Mouse (Mus musculus) stomach, embryonic 14.5 days (tissue): ENCODE measurements at regions not wholly inside any gene's neighbourhood (a gene's known extent, or its start where the extent isn't known, plus 50 kb on each side); places are given as distances from the start of the nearest gene placed in this dataset.
"Not testable (repeated sequence)": the region's sequence is repeated elsewhere in the genome, so short reads cannot be mapped to it uniquely, and the experiment has no call there.

Experiments used
- ATAC-seq: fragments of 200-750 bp; cut with Nextera tagmentation; 2 replicates; pipeline ENCODE4 v1.8.0; 2017; ENCODE audit warnings: low read depth, moderate TSS enrichment; ENCODE audit not compliant: insufficient number of reproducible peaks, insufficient read depth, low FRiP score
- H3K27ac ChIP-seq: fragments of 300-500 bp; sonication (generic); 2 replicates; pipeline ENCODE4 v1.5.1; 2014; ENCODE audit warnings: mild to moderate bottlenecking, low read length, moderate library complexity, mixed read lengths
- H3K27me3 ChIP-seq: fragments of 300-500 bp; sonication (generic); 2 replicates; pipeline ENCODE4 v1.6.1; 2014; ENCODE audit warnings: low read length, control low read depth, mixed read lengths; ENCODE audit not compliant: control insufficient read depth, insufficient read depth
- H3K36me3 ChIP-seq: fragments of 300-500 bp; sonication (generic); 2 replicates; pipeline ENCODE4 v1.6.1; 2014; ENCODE audit warnings: mild to moderate bottlenecking, control low read depth, low read length, moderate library complexity, mixed read lengths; ENCODE audit not compliant: control insufficient read depth, insufficient read depth
- H3K4me1 ChIP-seq: fragments of 300-500 bp; sonication (generic); 2 replicates; pipeline ENCODE4 v1.6.1; 2014; ENCODE audit warnings: low read length, control low read depth, mixed read lengths; ENCODE audit not compliant: control insufficient read depth, insufficient read depth
- H3K4me2 ChIP-seq: fragments of 300-500 bp; sonication (generic); replicated peaks from 2 replicates; pipeline ENCODE4 v1.6.1; 2014; ENCODE audit warnings: low read depth, low read length, control low read depth
- H3K4me3 ChIP-seq: fragments of 300-500 bp; sonication (generic); 2 replicates; pipeline ENCODE4 v1.5.1; 2014; ENCODE audit warnings: low read depth, low read length, control low read depth
- H3K9ac ChIP-seq: fragments of 300-500 bp; sonication (generic); replicated peaks from 2 replicates; pipeline ENCODE4 v1.6.1; 2014; ENCODE audit warnings: low read depth, mild to moderate bottlenecking, control low read depth, low read length, moderate library complexity, mixed read lengths
- H3K9me3 ChIP-seq: fragments of 300-500 bp; sonication (generic); 2 replicates; pipeline ENCODE4 v1.6.1; 2016; ENCODE audit warnings: low read depth, low read length, control low read depth; ENCODE audit not compliant: control insufficient read depth
- WGBS: fragments of 180-500 bp; shearing (Covaris S2); extraction: QIAGEN DNeasy Blood & Tissue Kit; methylation state at CpG from one replicate; pipeline ENCODE4 v1.1.7; 2014; 5-methylcytosine and 5-hydroxymethylcytosine counted together

DNA sequence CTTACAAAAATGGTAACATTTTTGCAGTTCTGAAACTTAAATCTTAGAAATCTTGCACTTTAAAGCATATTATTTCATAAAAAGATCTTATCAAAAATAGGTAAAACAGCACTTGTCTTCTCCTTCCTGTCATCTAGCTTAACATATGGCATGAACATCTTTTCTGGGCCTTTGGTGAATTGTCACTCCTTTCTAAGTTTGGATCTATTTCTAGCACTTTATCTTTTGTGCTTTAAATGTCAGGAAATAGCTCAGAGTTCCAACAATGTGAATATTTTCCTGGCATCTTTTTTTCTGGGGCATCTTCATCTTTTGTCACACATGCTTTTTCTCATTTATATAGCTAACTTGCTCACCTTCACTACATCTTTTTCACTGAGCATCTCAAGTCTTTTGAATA is 527.4 kb upstream of the Gm5150 start:
- no peak for ATAC-seq

DNA sequence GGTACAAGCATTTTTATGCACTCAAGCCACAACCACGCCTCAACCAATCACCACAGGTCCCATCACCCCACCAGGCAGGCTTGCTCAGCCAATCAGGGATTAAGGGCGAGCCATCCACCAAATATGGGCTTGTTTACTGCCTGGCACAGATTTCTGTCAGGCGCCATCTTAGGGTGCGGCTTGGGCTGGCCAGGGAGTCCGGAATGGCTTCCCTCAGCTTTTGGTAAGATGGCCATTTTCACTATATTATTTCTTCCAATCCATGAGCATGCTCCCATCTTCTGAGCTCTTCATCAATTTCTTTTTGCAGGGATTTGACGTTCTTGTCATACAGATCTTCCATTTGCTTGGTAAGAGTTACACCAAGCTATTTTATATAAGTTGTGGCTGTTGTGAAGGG is 521.3 kb upstream of the Gm5150 start:
- H3K27ac ChIP-seq, H3K36me3 ChIP-seq, H3K9ac ChIP-seq, H3K27me3 ChIP-seq, ATAC-seq, H3K9me3 ChIP-seq, H3K4me1 ChIP-seq, H3K4me3 ChIP-seq, H3K4me2 ChIP-seq: not testable (repeated sequence)
- 84% methylated on average over 6 of the region's 6 CpGs for WGBS

More for the DNA sequence above, 527.4 kb upstream of the Gm5150 start:
- Histone ChIP-seq H3K4me3 (no peak overlapping the region), H3K4me2 (no peak overlapping the region), H3K27ac (no peak overlapping the region), H3K4me1 (no peaks in the 10 kb centered on the region), H3K9ac (no peak overlapping the region), H3K36me3 (no peaks in the 10 kb centered on the region), H3K27me3 (no peaks in the 10 kb centered on the region), H3K9me3 (no peaks in the 10 kb centered on the region)

DNA sequence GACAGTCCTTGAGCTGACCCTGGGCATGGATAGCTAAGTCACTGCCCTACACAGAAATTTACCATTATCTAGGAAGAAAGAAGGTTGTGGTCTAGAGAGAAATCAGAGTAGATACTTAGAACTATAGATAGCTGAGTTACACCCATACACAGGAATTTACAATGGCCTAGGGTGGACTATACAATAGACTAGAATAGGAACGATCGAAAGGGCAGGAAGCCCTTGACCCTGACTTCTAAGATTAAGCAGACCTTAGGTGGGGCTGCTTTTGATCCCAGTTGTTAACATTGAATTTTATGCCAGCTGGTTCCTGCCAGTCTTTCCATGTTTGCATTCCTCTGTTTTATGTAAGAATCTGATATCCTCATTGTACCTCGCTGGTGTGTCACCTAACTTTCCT is 482.2 kb upstream of the Gm5150 start:
- H3K4me3 ChIP-seq, H3K36me3 ChIP-seq, H3K4me1 ChIP-seq, ATAC-seq, H3K4me2 ChIP-seq, H3K9me3 ChIP-seq, H3K27ac ChIP-seq, H3K27me3 ChIP-seq, H3K9ac ChIP-seq: not testable (repeated sequence)
- 73% methylated on average over 3 of the region's 3 CpGs for WGBS

DNA sequence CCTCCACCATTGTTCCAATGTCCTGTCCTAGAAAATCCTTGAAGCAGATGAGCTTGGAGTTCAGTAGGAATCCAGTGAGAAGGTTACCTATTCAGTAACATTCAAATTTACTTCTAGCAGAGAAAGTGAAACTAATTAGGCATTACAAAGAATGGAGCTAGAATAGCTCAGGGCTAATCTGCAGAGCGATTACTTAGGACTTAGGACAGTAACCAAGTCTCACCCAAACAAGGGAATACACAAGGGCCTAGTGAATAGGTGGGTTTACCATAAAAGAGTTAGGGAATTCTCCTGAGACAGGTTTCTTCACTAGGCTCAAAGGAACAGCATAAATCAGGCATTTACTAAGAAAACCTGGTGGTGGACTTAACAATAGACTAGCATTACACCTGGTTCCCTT is 476.5 kb upstream of the Gm5150 start:
- Histone ChIP-seq H3K4me1 (no peaks in the 10 kb centered on the region), H3K4me2 (no peak overlapping the region), H3K4me3 (no peak overlapping the region), H3K9me3 (no peaks in the 10 kb centered on the region), H3K36me3 (no peaks in the 10 kb centered on the region), H3K27ac (no peak overlapping the region), H3K27me3 (no peaks in the 10 kb centered on the region), H3K9ac (no peak overlapping the region)
- WGBS = 76% methylated on average over 1 of the region's 1 CpGs
- ATAC-seq = no peak

DNA sequence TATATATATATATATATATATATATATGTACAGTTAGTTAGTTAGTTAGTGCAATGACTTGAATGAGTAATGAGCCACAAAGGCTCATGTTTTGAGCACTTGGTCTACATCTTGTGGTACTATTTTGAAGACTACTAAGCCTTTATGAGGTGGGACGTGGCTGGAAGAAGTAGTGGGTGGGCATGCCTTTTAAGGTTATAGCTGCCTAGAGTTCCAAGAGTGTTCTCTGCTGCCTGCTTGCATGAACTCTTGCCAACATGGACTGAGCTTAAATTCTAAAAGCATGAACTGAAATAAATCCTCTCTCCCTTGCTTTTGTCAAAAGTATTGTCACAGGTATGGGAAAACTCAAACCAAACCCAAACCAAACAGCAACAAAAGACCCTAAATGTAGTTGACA is 465.1 kb upstream of the Gm5150 start:
- ATAC-seq = no peak
- Histone ChIP-seq H3K27me3 (no peaks in the 10 kb centered on the region), H3K4me1 (no peaks in the 10 kb centered on the region), H3K27ac (no peak overlapping the region), H3K4me2 (no peak overlapping the region), H3K4me3 (no peak overlapping the region), H3K9ac (no peak overlapping the region), H3K36me3 (no peaks in the 10 kb centered on the region), H3K9me3 (no peaks in the 10 kb centered on the region)
- WGBS = 92% methylated on average over 1 of the region's 1 CpGs

DNA sequence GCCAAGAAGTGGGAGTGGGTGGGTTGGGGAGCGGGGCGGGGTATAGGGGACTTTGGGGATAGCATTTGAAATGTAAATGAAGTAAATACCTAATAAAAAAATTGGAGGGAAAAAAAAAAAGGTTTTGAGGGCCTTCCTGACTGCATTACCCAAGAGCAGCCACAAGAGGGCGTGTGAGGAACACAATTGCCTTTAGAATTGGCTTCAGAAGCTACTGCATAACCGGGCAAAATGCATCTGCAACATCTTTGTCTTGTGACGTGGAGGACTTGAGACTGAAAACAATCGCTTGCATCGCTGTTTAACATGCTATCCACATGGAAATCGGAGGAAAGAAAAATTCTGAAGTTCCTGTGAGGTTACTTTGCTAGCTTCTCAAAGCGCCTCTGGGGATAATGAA is 460.2 kb upstream of the Gm5150 start:
- no peak overlapping the region for H3K27ac ChIP-seq
- 14% methylated on average over 9 of the region's 9 CpGs for WGBS
- H3K4me3 ChIP-seq = no peak overlapping the region
- H3K27me3 ChIP-seq = no peaks in the 10 kb centered on the region
- no peak for ATAC-seq
- no peaks in the 10 kb centered on the region for H3K36me3 ChIP-seq
- no peaks in the 10 kb centered on the region for H3K9me3 ChIP-seq
- H3K9ac ChIP-seq = no peak overlapping the region
- no peaks in the 10 kb centered on the region for H3K4me1 ChIP-seq
- H3K4me2 ChIP-seq = peak overlapping the region; percentile 26; the same call in 1 of the 2 replicates

DNA sequence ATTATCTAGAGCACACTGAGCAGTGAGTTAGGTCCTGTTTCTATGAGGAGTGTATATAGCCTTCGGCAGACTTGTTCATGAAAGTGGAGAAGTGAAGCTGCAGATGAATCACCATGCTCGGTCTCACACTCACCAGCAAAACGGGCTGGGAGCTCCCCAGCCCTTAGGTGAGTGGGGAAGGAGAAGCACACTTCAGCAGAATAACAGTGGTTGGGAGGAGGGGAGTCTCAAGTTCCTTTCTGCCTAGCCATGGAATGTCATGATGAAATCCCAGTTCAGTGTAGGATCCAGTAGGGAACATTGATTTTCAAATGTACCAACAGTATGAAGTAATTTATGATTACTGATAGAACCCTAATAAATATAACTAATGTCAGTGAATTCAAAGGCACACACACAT is 459.1 kb upstream of the Gm5150 start:
- no peak overlapping the region for H3K9ac ChIP-seq
- no peaks in the 10 kb centered on the region for H3K36me3 ChIP-seq
- H3K27ac ChIP-seq = no peak overlapping the region
- H3K27me3 ChIP-seq = no peaks in the 10 kb centered on the region
- no peak overlapping the region for H3K4me2 ChIP-seq
- no peak for ATAC-seq
- no peaks in the 10 kb centered on the region for H3K9me3 ChIP-seq
- no peak overlapping the region for H3K4me3 ChIP-seq
- WGBS = 63% methylated on average over 3 of the region's 3 CpGs
- H3K4me1 ChIP-seq = no peaks in the 10 kb centered on the region

DNA sequence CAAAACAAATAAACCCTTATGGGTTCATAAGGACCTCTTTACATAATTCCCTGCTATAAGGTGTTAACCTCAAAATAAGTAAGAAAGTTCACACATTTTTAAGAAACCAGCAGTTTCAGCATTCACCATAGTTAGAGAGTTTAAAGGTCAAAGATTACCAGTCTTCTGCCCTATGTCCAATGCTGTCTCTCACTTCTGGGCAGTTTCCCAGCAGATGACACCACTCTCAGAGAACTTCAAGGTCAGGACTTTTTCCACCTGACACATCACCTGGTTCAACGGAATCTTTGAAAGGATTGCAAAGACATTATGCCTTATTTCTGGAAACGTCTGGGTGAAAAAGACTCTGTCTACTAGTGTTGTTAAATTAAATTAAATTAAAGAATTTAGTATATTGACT is 458.1 kb upstream of the Gm5150 start:
- Histone ChIP-seq H3K9ac (no peak overlapping the region), H3K4me1 (no peaks in the 10 kb centered on the region), H3K27ac (no peak overlapping the region), H3K27me3 (no peaks in the 10 kb centered on the region), H3K4me2 (no peak overlapping the region), H3K36me3 (no peaks in the 10 kb centered on the region), H3K4me3 (no peak overlapping the region), H3K9me3 (no peaks in the 10 kb centered on the region)
- 69% methylated on average over 2 of the region's 2 CpGs for WGBS
- ATAC-seq = no peak

DNA sequence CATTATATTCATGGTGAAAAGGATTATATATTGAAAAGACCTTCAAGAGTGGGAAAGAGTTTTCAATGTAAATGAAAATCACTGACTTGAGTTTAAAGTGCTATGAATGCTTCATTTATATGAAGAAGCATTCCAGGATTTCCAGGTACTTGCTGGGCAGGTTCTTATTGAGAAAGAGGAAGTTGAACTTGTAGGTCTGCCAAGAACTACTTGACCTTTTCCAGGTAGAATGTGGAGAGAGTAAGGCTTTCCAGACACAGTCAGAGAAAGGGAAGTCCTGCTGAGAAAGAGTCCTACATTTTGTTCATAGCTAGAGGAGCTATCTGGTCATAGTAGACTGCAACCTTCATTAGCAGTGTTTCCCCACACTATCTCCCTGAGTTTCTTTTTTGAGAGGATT is 426.8 kb upstream of the Gm5150 start:
- H3K4me3 ChIP-seq = no peak overlapping the region
- no peak overlapping the region for H3K9ac ChIP-seq
- ATAC-seq = no peak
- H3K27ac ChIP-seq = no peak overlapping the region
- no peaks in the 10 kb centered on the region for H3K9me3 ChIP-seq
- H3K4me1 ChIP-seq = no peaks in the 10 kb centered on the region
- H3K4me2 ChIP-seq = no peak overlapping the region
- no peaks in the 10 kb centered on the region for H3K27me3 ChIP-seq
- no peaks in the 10 kb centered on the region for H3K36me3 ChIP-seq
